Mouse (Mus musculus) neural tube, embryonic 11.5 days (tissue): ENCODE results near the gene C1qtnf7. TPM values are rescaled to one million over a fixed set of nuclear protein-coding genes. Genes with fewer than 3 reads are reported as not detected.

Source experiments
- ATAC-seq: fragments of 200-750 bp; cut with Nextera tagmentation; 2 replicates; pipeline ENCODE4 v1.8.0; 2017; ENCODE audit warnings: moderate number of reproducible peaks, mild to moderate bottlenecking, moderate TSS enrichment, moderate library complexity; ENCODE audit not compliant: insufficient read depth, low FRiP score, low TSS enrichment
- DNase-seq: peaks from one replicate; pipeline ENCODE4 v3.0.0-alpha.2; 2015; ENCODE audit warnings: low spot score
- H3K27ac ChIP-seq: fragments of 300-500 bp; sonication (generic); 2 replicates; pipeline ENCODE4 v1.5.1; 2014; ENCODE audit warnings: low read depth, mild to moderate bottlenecking, low read length
- H3K27me3 ChIP-seq: fragments of 300-500 bp; sonication (generic); 2 replicates; pipeline ENCODE4 v1.6.1; 2014; ENCODE audit warnings: mild to moderate bottlenecking, low read length, mixed read lengths; ENCODE audit not compliant: control insufficient read depth, insufficient read depth
- H3K36me3 ChIP-seq: fragments of 300-500 bp; sonication (generic); 2 replicates; pipeline ENCODE4 v1.6.1; 2014; ENCODE audit warnings: mild to moderate bottlenecking, low read length, moderate library complexity, mixed read lengths; ENCODE audit not compliant: control insufficient read depth, insufficient read depth
- H3K4me1 ChIP-seq: fragments of 300-500 bp; sonication (generic); 2 replicates; pipeline ENCODE4 v1.6.1; 2014; ENCODE audit warnings: low read length, mixed read lengths; ENCODE audit not compliant: control insufficient read depth, insufficient read depth
- H3K4me2 ChIP-seq: fragments of 300-500 bp; sonication (generic); 2 replicates; pipeline ENCODE4 v1.6.1; 2014; ENCODE audit warnings: low read depth, mild to moderate bottlenecking, moderate library complexity
- H3K4me3 ChIP-seq: fragments of 300-500 bp; sonication (generic); 2 replicates; pipeline ENCODE4 v1.5.1; 2014; ENCODE audit warnings: low read depth, low read length
- H3K9ac ChIP-seq: fragments of 300-500 bp; sonication (generic); 2 replicates; pipeline ENCODE4 v1.6.1; 2014; ENCODE audit warnings: mild to moderate bottlenecking, low read length
- H3K9me3 ChIP-seq: fragments of 300-500 bp; sonication (generic); 2 replicates; pipeline ENCODE4 v1.6.1; 2016; ENCODE audit warnings: low read length; ENCODE audit not compliant: control insufficient read depth
- WGBS: fragments of 180-500 bp; shearing (Covaris S2); extraction: QIAGEN DNeasy Blood & Tissue Kit; methylation state at CpG from one replicate; pipeline ENCODE4 v1.1.7; 2014; 5-methylcytosine and 5-hydroxymethylcytosine counted together
- polyA plus RNA-seq: library from polyadenylated mRNA; unstranded; fragments of >200 nt; fragmentation: Nextera tagmentation; extraction: Ambion mirVana; gene quantifications from 2 replicates; pipeline ENCODE4 v1.2.1, GENCODE M21; 2014

C1qtnf7 gene
- polyA plus RNA-seq, 1 experiment from 2014 or later: 3.2 TPM

GRCm38 (mm10) chr5:43549951-43550350 lies 34.6 kb downstream of the C1qtnf7 start:
- H3K27ac ChIP-seq: no peak overlapping the region
- WGBS: 61% methylated on average over 4 of the region's 4 CpGs

GRCm38 (mm10) chr5:43550444-43550843 lies 35.1 kb downstream of the C1qtnf7 start:
- Histone ChIP-seq H3K36me3 (no peaks in the 10 kb centered on the region), H3K4me1 (no peaks in the 10 kb centered on the region), H3K4me3 (no peak overlapping the region), H3K27me3 (no peaks in the 10 kb centered on the region), H3K9ac (no peak overlapping the region), H3K9me3 (no peaks in the 10 kb centered on the region), H3K4me2 (no peak overlapping the region), H3K27ac (no peak overlapping the region)
- no peak for DNase-seq
- WGBS: 49% methylated on average over 4 of the region's 4 CpGs
- no peak for ATAC-seq

More at GRCm38 (mm10) chr5:43549951-43550350, 34.6 kb downstream of the C1qtnf7 start:
- H3K4me2 ChIP-seq: no peak overlapping the region
- no peaks in the 10 kb centered on the region for H3K36me3 ChIP-seq
- no peak overlapping the region for H3K9ac ChIP-seq
- H3K9me3 ChIP-seq: no peaks in the 10 kb centered on the region
- H3K4me1 ChIP-seq: no peaks in the 10 kb centered on the region
- no peaks in the 10 kb centered on the region for H3K27me3 ChIP-seq
- H3K4me3 ChIP-seq: no peak overlapping the region
- DNase-seq: no peak
- ATAC-seq: no peak

- Histone ChIP-seq H3K27me3 (no peaks in the 10 kb centered on the region), H3K4me3 (no peak overlapping the region), H3K9ac (no peak overlapping the region), H3K4me2 (no peak overlapping the region), H3K9me3 (no peaks in the 10 kb centered on the region), H3K36me3 (no peaks in the 10 kb centered on the region), H3K4me1 (no peaks in the 10 kb centered on the region), H3K27ac (no peak overlapping the region)
- DNase-seq: no peak
- 28% methylated on average over 2 of the region's 2 CpGs for WGBS
- ATAC-seq: no peak
These were observed 39.5 kb downstream of the C1qtnf7 start for GRCm38 (mm10) chr5:43554871-43555270.

GRCm38 (mm10) chr5:43555406-43555805 lies 40.1 kb downstream of the C1qtnf7 start:
- 80% methylated on average over 6 of the region's 6 CpGs for WGBS
- Histone ChIP-seq H3K4me2 (no peak overlapping the region), H3K27ac (no peak overlapping the region), H3K9ac (no peak overlapping the region), H3K4me1 (no peaks in the 10 kb centered on the region), H3K27me3 (no peaks in the 10 kb centered on the region), H3K36me3 (no peaks in the 10 kb centered on the region), H3K9me3 (no peaks in the 10 kb centered on the region), H3K4me3 (no peak overlapping the region)
- DNase-seq (no peak), ATAC-seq (no peak)

DNA sequence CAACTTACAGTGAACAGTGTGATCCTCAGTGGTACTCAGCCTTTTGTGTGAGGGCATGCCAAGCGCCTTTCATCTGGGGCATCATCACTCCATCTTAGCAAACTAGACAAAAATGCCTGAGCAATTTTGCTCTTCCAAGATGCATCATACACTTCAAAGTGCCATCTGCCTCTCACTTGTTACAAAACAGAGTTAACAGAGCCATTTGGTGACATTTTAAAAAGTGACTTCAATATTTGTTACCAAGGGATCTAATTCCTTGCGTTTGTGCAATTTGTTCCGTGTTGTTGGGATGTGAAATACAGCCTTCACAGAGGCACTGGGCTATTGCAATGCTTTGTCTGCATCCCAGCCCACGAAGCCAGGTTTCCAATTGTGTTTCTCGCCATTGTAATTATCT lies 42.1 kb downstream of the C1qtnf7 start:
- Histone ChIP-seq H3K9me3 (no peaks in the 10 kb centered on the region), H3K4me1 (no peaks in the 10 kb centered on the region), H3K36me3 (no peaks in the 10 kb centered on the region), H3K4me3 (no peak overlapping the region), H3K4me2 (no peak overlapping the region), H3K9ac (no peak overlapping the region), H3K27me3 (no peaks in the 10 kb centered on the region), H3K27ac (no peak overlapping the region)
- ATAC-seq (no peak), DNase-seq (no peak)
- 74% methylated on average over 5 of the region's 5 CpGs for WGBS

GRCm38 (mm10) chr5:43561639-43562252 lies 46.4 kb downstream of the C1qtnf7 start:
- H3K4me1 ChIP-seq: no peaks in the 10 kb centered on the region
- H3K36me3 ChIP-seq: no peaks in the 10 kb centered on the region
- WGBS: 53% methylated on average over 2 of the region's 2 CpGs
- H3K9me3 ChIP-seq: no peaks in the 10 kb centered on the region
- H3K27me3 ChIP-seq: no peaks in the 10 kb centered on the region
- no peak overlapping the region for H3K4me2 ChIP-seq
- no peak overlapping the region for H3K9ac ChIP-seq
- DNase-seq: no peak
- H3K27ac ChIP-seq: no peak overlapping the region
- ATAC-seq: no peak
- H3K4me3 ChIP-seq: no peak overlapping the region

- no peak for DNase-seq
These were observed 54.5 kb downstream of the C1qtnf7 start for GRCm38 (mm10) chr5:43569720-43570359.

GRCm38 (mm10) chr5:43582876-43583275 lies 67.5 kb downstream of the C1qtnf7 start:
- ATAC-seq: peak; percentile 48; the same call in 1 of the 2 replicates
- WGBS: 40% methylated on average over 2 of the region's 2 CpGs

More at GRCm38 (mm10) chr5:43569720-43570359, 54.5 kb downstream of the C1qtnf7 start:
- H3K4me3 ChIP-seq: no peak overlapping the region
- H3K9ac ChIP-seq: no peak overlapping the region
- no peaks in the 10 kb centered on the region for H3K4me1 ChIP-seq
- H3K9me3 ChIP-seq: no peaks in the 10 kb centered on the region
- no peak for ATAC-seq
- H3K27ac ChIP-seq: no peak overlapping the region
- no peaks in the 10 kb centered on the region for H3K36me3 ChIP-seq
- H3K4me2 ChIP-seq: no peak overlapping the region
- no peaks in the 10 kb centered on the region for H3K27me3 ChIP-seq
- WGBS: 80% methylated on average over 3 of the region's 3 CpGs

More at GRCm38 (mm10) chr5:43582876-43583275, 67.5 kb downstream of the C1qtnf7 start:
- no peaks in the 10 kb centered on the region for H3K9me3 ChIP-seq
- no peak overlapping the region for H3K9ac ChIP-seq
- no peak for DNase-seq
- no peak overlapping the region for H3K4me3 ChIP-seq
- H3K4me1 ChIP-seq: no peaks in the 10 kb centered on the region
- no peaks in the 10 kb centered on the region for H3K36me3 ChIP-seq
- H3K4me2 ChIP-seq: no peak overlapping the region
- H3K27me3 ChIP-seq: no peaks in the 10 kb centered on the region
- no peak overlapping the region for H3K27ac ChIP-seq
